Mouse (Mus musculus): Measurements from ENCODE around the gene Ctnna3. TPM values are rescaled to one million over a fixed set of nuclear protein-coding genes. Genes with fewer than 3 reads are reported as not detected.
"Not testable (repeated sequence)": the region's sequence is repeated elsewhere in the genome, so short reads cannot be mapped to it uniquely, and the experiment has no call there.

Gene Ctnna3
- total and polyA plus RNA-seq, 2 experiments from 2014 or later: 0.51 to 0.52 TPM

- Histone ChIP-seq H3K36me3 (ENCODE audit: insufficient read depth) (no peaks in the 10 kb centered on the region), H3K9me3 (ENCODE audit: low read length) (no peaks in the 10 kb centered on the region), H3K9ac (no peak overlapping the region), H3K4me1 (ENCODE audit: insufficient read depth) (no peaks in the 10 kb centered on the region), H3K4me2 (ENCODE audit: low read depth) (no peak overlapping the region), H3K4me3 (ENCODE audit: low read depth, low read length) (no peak overlapping the region), H3K27me3 (ENCODE audit: insufficient read depth, low read length) (no peaks in the 10 kb centered on the region), H3K27ac (ENCODE audit: low read depth, low read length) (no peak overlapping the region)
- ATAC-seq: no peak
- 84% methylated on average over 2 of the region's 2 CpGs for WGBS
- DNase-seq: no peak
- no peak for TF ChIP-seq CTCF (IDR thresholded peaks at IDR 0.05; ENCODE audit: low read depth)
Observed at GRCm38 (mm10) chr10:64710017-64710416, 1280.1 kb downstream of the Ctnna3 start.

GRCm38 (mm10) chr10:64718036-64718435 is 1288.1 kb downstream of the Ctnna3 start:
- Histone ChIP-seq H3K4me1 (ENCODE audit: insufficient read depth) (no peaks in the 10 kb centered on the region), H3K27me3 (ENCODE audit: insufficient read depth, low read length) (no peaks in the 10 kb centered on the region), H3K4me3 (ENCODE audit: low read depth, low read length) (no peak overlapping the region), H3K9ac (no peak overlapping the region), H3K36me3 (ENCODE audit: insufficient read depth) (no peaks in the 10 kb centered on the region), H3K4me2 (ENCODE audit: low read depth) (no peak overlapping the region), H3K9me3 (ENCODE audit: low read length) (no peaks in the 10 kb centered on the region), H3K27ac (ENCODE audit: low read depth, low read length) (no peak overlapping the region)
- peak; percentile 23; the same call in 1 of the 2 replicates for TF ChIP-seq CTCF (IDR thresholded peaks at IDR 0.05; ENCODE audit: low read depth)
- ATAC-seq: no peak
- WGBS: 29% methylated on average over 9 of the region's 9 CpGs
- peak; percentile 47 for DNase-seq

- WGBS: 86% methylated on average over 2 of the region's 2 CpGs
- Histone ChIP-seq H3K36me3 (ENCODE audit: insufficient read depth) (no peaks in the 10 kb centered on the region), H3K27ac (ENCODE audit: low read depth, low read length) (no peak overlapping the region), H3K4me1 (ENCODE audit: insufficient read depth) (no peaks in the 10 kb centered on the region), H3K9me3 (ENCODE audit: low read length) (no peaks in the 10 kb centered on the region), H3K4me3 (ENCODE audit: low read depth, low read length) (no peak overlapping the region), H3K4me2 (ENCODE audit: low read depth) (no peak overlapping the region), H3K9ac (no peak overlapping the region), H3K27me3 (ENCODE audit: insufficient read depth, low read length) (no peaks in the 10 kb centered on the region)
- ATAC-seq (no peak), DNase-seq (no peak)
- TF ChIP-seq CTCF (IDR thresholded peaks at IDR 0.05; ENCODE audit: low read depth): no peak
Observed at GRCm38 (mm10) chr10:64735692-64736091, 1305.8 kb downstream of the Ctnna3 start.

GRCm38 (mm10) chr10:64736616-64737015 is 1306.7 kb downstream of the Ctnna3 start:
- WGBS: 47% methylated on average over 2 of the region's 2 CpGs
- Histone ChIP-seq H3K9ac (no peak overlapping the region), H3K9me3 (ENCODE audit: low read length) (no peaks in the 10 kb centered on the region), H3K36me3 (ENCODE audit: insufficient read depth) (no peaks in the 10 kb centered on the region), H3K4me3 (ENCODE audit: low read depth, low read length) (no peak overlapping the region), H3K4me1 (ENCODE audit: insufficient read depth) (no peaks in the 10 kb centered on the region), H3K27ac (ENCODE audit: low read depth, low read length) (no peak overlapping the region), H3K27me3 (ENCODE audit: insufficient read depth, low read length) (no peaks in the 10 kb centered on the region), H3K4me2 (ENCODE audit: low read depth) (no peak overlapping the region)
- TF ChIP-seq CTCF (IDR thresholded peaks at IDR 0.05; ENCODE audit: low read depth): no peak
- ATAC-seq: no peak
- no peak for DNase-seq

GRCm38 (mm10) chr10:64741721-64742120 is 1311.8 kb downstream of the Ctnna3 start:
- H3K36me3 ChIP-seq (ENCODE audit: insufficient read depth); H3K4me2 ChIP-seq (ENCODE audit: low read depth); H3K9ac ChIP-seq; H3K27ac ChIP-seq (ENCODE audit: low read depth, low read length); H3K4me3 ChIP-seq (ENCODE audit: low read depth, low read length); DNase-seq; H3K4me1 ChIP-seq (ENCODE audit: insufficient read depth); H3K27me3 ChIP-seq (ENCODE audit: insufficient read depth, low read length); H3K9me3 ChIP-seq (ENCODE audit: low read length); ATAC-seq: not testable (repeated sequence)
- WGBS: 89% methylated on average over 11 of the region's 11 CpGs

- H3K4me1 ChIP-seq (ENCODE audit: insufficient read depth): not testable (repeated sequence)
- WGBS: 15% methylated on average over 3 of the region's 3 CpGs
Observed at GRCm38 (mm10) chr10:64744099-64744498, 1314.2 kb downstream of the Ctnna3 start.

GRCm38 (mm10) chr10:64748651-64749050 is 1318.8 kb downstream of the Ctnna3 start:
- DNase-seq (no peak), ATAC-seq (no peak)
- no peaks in the 10 kb centered on the region for H3K4me1 ChIP-seq (ENCODE audit: insufficient read depth)
- no peak overlapping the region for H3K27ac ChIP-seq (ENCODE audit: low read depth, low read length)
- H3K9ac ChIP-seq: no peak overlapping the region
- no peaks in the 10 kb centered on the region for H3K27me3 ChIP-seq (ENCODE audit: insufficient read depth, low read length)
- no peaks in the 10 kb centered on the region for H3K9me3 ChIP-seq (ENCODE audit: low read length)
- H3K4me2 ChIP-seq (ENCODE audit: low read depth): no peak overlapping the region
- H3K36me3 ChIP-seq (ENCODE audit: insufficient read depth): no peaks in the 10 kb centered on the region
- no peak for TF ChIP-seq CTCF (IDR thresholded peaks at IDR 0.05; ENCODE audit: low read depth)
- no peak overlapping the region for H3K4me3 ChIP-seq (ENCODE audit: low read depth, low read length)

More at GRCm38 (mm10) chr10:64744099-64744498, 1314.2 kb downstream of the Ctnna3 start:
- not testable (repeated sequence) for H3K4me2 ChIP-seq (ENCODE audit: low read depth); H3K9me3 ChIP-seq (ENCODE audit: low read length); H3K27ac ChIP-seq (ENCODE audit: low read depth, low read length); ATAC-seq; H3K4me3 ChIP-seq (ENCODE audit: low read depth, low read length); H3K27me3 ChIP-seq (ENCODE audit: insufficient read depth, low read length); H3K36me3 ChIP-seq (ENCODE audit: insufficient read depth); H3K9ac ChIP-seq; DNase-seq

GRCm38 (mm10) chr10:64750791-64751190 is 1320.9 kb downstream of the Ctnna3 start:
- TF ChIP-seq CTCF (IDR thresholded peaks at IDR 0.05; ENCODE audit: low read depth): peak; percentile 72
- ATAC-seq (no peak; the same call in 1 of the 2 replicates), DNase-seq (peak; percentile 68)
- Histone ChIP-seq H3K9ac (no peak overlapping the region), H3K4me3 (ENCODE audit: low read depth, low read length) (no peak overlapping the region), H3K4me1 (ENCODE audit: insufficient read depth) (no peaks in the 10 kb centered on the region), H3K36me3 (ENCODE audit: insufficient read depth) (no peaks in the 10 kb centered on the region), H3K9me3 (ENCODE audit: low read length) (no peaks in the 10 kb centered on the region), H3K27ac (ENCODE audit: low read depth, low read length) (no peak overlapping the region), H3K4me2 (ENCODE audit: low read depth) (no peak overlapping the region), H3K27me3 (ENCODE audit: insufficient read depth, low read length) (no peaks in the 10 kb centered on the region)
- WGBS: 33% methylated on average over 5 of the region's 5 CpGs

Measured in forebrain, postnatal 0 days (tissue).